Mouse (Mus musculus): ENCODE data around the gene Nt5dc2.

Nt5dc2 gene

DNA sequence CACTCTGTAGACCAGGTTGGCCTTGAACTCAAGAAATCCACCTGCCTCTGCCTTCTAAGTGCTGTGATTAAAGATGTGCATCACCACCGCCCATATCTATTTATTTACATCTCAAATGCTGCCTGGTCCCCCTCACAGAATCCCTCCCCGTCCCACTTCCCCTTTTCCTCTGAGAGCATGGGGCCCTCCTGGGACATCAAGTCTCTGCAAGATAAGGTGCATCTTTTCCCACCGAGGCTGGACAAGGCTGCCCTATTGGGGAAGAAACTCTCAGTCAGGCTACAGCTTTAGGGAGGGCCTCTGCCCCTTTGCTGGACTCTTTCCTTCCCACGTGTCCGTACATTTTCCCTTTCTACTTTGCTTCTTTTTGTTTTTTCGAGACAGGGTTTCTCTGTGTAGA lies 38.7 kb downstream of the Nt5dc2 start:
- DNase-seq = no peak

DNA sequence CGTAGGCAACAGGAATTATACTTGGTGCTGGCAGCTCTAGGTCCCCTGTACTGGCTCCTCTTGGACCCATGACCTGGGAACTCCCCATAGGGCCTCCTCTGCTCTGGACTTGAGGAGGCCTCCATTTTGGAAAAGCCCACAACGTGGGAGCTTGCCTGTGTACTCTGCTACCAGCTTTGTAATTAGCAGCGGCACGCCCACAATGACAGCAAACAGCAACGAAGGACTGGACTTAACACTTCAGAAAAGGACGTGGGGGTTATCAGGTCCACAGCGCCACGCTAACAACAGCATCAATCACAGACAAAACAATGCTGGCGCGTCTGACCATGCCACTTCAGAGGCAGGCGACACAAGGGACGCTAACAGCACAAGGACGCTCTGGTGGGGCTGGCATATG lies 40.1 kb downstream of the Nt5dc2 start:
- no peak for DNase-seq

DNA sequence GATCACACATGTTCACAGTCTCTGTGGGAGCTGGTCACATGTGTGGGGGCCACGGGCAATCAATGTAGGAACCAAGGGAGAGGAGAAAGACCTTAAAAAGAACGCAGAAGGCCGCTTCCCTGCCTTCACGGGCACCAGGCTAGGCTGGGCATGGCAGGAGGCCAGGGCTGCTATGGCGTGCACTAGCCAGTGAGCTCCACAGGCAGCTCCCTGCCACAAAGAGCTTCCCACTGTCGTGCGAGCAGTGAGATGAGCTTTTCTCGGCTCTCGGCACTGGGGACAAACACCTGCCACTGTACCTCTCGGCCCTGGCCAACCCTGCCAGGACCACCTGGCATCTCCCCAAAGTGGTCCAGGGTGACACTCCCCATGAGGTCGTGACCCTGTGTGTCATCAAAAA lies 40.5 kb downstream of the Nt5dc2 start:
- peak; percentile 80 to 86 for DNase-seq

DNA sequence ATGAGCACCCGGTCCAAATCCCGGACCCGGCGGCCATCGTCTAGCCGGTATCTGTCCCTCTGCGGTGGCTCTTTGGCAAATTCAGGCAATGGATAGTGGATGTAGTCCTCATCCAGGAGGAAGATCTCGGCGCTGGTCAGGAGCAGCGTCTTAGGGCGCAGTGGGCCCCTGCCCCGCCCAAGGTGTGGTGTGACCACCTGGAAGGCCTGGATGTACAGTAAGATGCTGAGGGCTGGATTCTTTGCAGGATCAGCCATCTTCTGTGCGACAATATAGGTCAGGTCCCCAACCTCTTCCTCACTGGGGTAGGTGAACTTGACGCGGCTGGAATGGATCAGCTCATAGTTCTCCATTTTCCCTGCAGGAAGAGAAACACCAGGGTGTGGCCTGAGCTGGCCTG lies 41.0 kb downstream of the Nt5dc2 start:
- no peak for DNase-seq

DNA sequence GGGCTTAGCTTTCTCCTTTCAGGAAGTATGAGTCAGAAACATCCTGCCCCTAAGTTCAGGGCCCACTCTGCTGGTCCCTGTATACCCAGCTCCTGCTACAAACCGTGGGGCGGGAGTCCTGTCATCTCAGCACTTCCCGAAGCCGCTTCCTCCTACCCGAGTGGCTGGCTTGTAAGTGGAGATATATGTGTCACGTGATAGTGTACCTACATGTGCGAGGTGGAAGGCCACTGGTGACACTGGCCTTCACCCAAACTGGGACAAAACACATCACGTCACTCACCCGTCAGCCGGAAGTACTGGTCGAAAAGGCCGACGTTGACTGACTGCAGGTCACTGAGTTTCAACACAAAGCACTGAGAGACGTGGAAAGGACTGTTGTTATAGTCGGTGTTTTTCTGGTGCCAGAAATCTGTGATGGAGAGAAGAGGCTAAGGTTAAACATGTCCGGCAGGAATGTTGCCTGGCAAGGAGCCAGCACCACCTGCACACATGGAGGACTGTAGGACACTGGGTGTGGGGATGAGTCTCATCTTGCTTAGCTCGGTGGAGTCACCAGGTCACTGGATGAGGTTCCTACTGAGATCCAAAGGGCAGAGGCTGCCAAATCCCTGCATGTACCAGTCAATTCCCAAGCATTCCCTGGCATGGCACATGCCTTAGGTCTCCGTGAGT lies 42.1 kb downstream of the Nt5dc2 start:
- peak; percentile 67 to 68 for DNase-seq

DNA sequence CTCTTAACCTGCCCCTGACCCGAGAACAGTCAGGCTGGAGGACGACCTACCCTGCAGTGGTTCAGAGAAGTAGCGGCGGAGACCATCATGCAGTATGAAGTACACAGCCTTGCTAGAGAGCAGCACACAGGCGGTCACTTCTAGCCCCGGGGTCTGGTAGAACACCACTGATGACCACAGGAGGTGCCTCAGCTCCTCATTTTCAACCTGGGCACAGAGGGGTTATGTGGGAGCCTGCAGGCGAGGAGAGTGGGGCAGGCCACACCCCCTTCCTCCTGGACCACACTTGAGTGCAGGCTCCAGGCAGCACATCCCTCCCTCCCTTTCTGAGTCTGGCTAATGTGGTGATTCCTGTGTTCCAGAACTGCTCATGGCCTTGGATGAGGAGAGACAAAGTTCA lies 42.7 kb downstream of the Nt5dc2 start:
- no peak for DNase-seq

DNA sequence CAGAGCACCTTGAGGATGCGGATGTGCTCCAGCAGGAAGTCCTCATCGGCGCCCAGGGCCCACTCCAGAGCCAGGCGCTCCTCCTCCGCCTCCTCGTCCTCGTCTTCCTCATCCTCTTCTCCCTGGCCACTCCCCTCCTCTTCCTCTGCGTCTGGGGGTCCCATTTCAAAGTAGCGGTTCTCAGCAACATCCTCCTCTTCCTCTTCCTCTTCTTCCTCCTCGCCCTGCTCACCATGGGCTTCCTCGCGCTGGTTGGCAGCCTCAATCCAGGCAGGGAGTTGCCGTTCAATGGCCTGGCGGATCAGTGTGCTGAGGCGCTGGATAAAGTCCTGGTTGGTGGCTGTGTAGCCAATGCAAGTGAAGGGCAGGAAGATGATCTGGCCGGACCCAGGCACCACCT lies 46.4 kb downstream of the Nt5dc2 start:
- no peak for DNase-seq

DNA sequence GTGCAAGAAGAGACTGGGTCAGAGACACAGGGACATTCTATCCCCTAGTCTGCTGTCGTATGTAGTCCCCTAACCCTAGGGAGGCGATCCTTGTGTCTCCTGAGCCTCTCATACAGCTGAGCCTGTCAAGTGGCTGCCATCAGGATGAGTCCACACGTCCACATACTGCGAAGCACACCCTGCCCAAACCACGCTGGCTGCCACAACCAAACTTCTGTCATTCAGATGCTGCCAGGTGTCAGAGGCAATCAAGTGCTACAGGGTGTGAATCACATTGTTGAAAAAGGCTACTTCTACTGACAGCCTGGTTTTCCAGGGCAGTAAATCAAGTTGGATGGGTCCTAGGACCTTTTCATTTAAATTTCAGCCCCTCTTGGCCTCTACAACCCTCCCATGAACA lies 46.9 kb downstream of the Nt5dc2 start:
- no peak for DNase-seq

DNA sequence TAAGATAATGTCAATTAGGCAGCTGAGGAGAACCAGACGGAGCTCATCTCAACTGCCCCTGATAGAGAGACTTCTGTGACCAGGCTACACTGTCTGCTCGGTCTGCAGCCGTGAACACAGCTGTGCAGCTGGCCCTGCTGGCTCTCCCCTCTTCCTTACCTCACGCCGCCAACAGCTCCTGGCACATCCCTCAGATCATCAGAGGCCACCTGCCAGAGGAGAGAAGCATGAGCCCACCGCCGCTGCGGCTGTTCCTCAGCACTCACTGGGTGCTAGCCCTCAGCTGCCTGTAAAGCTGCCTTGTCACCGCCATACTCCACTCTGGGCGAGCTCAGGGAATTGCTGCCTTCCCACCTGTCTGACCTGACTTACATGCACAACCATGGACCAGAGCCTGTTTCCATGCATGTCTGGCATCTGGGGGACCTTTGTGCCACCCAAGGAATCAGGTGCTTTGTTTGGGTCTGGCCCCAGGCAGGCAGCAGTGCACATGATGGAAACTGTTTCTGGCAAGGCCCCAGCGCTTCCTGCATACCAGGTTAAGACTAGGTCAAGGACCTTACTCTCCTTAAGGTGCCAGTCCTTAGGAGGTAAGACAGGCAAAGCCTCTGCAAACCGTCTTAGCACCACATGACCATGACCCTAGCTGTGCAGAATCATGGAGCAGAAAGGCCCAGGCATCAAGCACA lies 49.0 kb downstream of the Nt5dc2 start:
- peak in 1 of 2 experiments; percentile 55 for DNase-seq

DNA sequence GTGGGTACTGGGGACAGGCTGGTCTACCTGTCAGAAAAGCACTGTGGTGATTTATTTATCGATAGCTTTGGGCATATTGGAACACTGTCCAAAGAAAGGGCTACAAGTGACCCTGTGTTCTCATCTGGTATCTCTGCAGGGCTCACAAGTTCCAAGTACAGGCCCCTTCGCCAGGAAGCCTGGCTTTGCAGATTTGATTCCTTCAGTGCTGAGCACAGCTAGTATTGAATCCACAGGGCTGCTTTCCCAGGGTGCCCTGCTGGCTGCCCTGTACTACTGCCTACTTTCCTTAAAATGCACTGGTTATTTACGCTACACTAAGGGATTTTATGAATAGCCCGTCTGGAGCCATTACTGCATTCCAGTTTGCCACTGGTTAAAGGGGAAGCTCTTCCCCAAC lies 50.7 kb downstream of the Nt5dc2 start:
- no peak for DNase-seq

DNA sequence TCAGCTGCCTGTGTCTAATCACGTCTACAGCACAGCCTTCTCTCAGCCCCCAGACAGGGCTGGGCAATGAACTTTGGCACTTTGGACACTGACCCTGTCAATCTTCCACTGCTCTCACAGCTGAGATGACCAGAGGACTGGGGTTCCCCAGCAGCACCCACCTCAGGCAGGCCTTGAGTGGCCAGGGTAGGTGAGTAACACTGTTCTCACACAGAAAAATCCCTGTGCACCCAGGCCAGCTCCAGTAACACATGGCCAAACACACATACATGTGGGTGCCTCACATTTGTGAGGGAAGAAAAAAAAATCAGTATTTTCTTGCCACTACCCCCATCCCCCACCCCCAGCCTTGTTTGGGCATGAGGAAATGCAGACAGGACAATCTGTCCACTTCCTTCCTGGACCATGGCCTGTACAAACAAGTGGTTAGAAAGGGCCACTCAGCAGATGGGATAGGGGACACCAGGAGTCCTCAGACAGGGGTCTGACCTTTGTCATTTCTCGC lies 52.0 kb downstream of the Nt5dc2 start:
- DNase-seq = no peak

DNA sequence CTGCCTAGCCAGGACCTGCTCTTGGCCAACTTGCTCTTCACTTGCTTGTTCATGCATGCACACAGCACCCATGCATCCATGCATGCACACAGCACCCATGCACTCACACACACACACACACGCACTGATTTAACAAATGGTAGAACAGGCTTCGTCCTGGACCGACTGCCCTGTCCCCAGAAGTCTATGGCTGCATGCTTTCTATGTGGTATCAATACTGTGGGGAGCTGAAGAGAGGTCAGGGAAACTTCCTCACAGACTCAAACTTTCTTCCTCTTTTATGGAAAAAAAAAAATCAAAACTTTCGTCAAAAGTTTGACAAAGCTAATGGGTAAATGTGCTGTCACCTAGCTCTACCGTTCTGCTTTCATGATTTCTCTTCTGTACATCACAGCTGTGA lies 52.7 kb downstream of the Nt5dc2 start:
- DNase-seq = no peak

DNA sequence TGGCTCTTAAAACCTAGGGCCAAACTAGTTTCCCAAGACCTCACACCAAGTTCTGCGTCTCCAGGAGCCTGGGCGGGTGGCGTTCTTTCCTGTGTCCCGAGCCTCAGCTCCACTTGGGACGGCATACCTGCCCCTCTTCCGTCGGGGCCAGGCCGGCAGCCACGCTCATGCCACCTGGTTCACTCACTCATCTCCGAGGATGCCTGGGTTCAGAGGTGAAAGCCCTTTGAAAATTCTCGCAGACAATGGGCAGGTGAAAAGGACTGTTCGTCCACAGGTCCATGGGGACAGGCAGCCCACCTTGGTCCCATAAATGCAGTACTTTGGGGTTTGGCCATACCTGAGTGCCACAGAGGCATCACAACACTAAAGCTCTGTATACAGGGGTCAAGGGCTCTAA lies 53.3 kb downstream of the Nt5dc2 start:
- DNase-seq = no peak

DNA sequence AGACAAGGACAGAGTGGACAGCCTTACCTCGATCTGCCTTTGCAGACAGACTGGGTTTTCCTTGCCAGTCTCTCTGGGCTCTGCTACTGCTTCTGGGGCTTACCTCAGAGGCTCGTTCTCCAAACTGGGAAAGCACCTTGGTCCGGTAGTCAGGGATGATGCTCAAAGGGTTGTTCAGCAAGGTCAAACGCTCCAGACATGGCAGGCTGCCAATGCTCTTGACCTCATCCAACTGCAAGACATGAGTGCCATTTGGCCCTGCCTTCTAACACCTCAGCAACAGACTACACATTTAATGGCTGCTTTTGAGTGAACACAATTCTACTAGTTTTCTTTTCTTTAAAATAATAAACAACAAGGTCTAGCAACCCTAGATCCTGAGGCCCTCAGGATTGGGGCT lies 55.8 kb downstream of the Nt5dc2 start:
- peak; percentile 48 to 51 for DNase-seq

Data from cerebellum, postnatal 14 days (tissue).